Mouse (Mus musculus) CD8-positive naive resting alpha-beta T cell, adult 2 months (primary cell): ENCODE measurements around the gene Prpf8.
A peak's percentile ranks its signal among the peaks of the same experiment; 100 is the strongest.

Experiments used
- DNase-seq, 2 experiments: peaks; one replicate each; pipeline ENCODE4 v3.0.0; 2022; ENCODE audit warnings: low read depth in 2 of 2, low spot score in 2 of 2

Prpf8 gene

DNA sequence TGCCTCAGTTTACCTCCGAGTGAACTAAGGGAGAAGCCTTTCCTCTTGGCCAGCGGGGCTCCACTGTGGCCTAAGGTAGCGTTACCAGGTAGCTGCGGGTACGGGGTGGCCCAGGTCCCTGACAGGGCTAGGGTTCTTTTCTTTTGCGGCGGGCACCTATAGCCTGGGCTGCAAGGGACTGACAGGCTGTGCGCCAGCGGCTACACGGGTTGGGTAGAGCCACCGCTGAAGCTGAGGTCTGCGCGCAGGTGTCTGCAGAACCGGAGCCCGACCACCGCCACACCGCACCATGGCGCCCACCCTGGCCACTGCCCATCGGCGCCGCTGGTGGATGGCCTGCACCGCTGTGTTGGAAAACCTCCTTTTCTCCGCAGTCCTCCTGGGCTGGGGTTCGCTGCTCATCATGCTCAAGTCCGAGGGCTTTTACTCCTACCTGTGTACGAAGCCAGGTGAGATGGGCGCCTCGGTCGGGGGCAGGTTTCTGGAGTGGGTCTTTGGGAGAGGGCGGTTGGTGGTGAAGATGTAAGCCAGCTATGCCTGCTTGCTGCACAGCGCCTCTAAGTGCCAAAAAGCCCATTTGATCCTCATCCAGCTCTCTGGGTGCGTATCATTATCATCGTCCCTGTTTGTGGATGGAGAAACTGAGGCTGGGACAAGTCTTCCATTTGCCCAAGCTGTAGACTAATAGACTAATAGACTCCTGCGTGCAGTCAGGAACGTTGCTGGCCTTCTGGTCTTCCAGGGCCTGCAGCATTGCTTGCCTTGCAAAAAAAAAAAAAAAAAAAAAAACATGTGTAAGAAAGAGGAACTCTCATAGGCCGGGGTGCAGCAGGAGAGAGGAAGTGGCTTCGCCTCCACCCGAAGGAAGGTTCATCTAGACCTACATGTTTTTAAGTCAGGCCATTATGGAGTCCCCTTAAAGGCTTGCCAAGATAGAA lies 46.0 kb downstream of the Prpf8 start:
- peak; percentile 14 to 33 for DNase-seq

DNA sequence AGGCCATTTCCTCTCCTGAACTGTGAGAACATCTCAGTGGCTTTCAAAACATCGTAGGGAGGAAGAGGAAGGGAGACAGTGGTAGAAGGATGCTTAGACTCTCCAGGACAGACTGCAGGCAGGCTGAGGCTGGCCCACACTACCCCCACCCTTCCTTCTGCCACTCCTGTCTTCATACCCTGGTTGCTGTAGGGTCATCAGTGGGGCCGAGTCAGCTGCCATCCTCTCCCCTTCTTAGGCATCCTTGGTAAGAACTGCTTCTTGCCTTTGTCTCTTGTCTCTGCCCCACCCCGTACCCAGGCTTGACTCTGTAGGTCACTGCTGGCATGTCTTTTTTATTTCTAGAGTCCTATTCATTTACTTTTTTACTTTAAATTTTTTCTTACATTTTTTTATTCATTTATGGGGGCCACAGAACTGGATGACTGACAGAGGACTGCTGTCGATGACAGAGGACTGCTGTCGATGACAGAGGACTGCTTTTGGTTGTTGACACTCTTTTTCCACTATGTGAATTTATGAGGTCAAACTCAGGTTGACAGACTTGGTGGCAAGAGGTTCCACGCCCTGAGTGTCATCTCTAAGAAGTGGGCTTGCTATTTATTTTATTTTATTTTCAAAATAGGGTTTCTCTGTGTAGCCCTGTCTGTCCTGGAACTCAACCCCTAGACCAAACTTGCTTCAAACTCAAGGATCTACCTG lies 46.8 kb downstream of the Prpf8 start:
- DNase-seq = no peak

DNA sequence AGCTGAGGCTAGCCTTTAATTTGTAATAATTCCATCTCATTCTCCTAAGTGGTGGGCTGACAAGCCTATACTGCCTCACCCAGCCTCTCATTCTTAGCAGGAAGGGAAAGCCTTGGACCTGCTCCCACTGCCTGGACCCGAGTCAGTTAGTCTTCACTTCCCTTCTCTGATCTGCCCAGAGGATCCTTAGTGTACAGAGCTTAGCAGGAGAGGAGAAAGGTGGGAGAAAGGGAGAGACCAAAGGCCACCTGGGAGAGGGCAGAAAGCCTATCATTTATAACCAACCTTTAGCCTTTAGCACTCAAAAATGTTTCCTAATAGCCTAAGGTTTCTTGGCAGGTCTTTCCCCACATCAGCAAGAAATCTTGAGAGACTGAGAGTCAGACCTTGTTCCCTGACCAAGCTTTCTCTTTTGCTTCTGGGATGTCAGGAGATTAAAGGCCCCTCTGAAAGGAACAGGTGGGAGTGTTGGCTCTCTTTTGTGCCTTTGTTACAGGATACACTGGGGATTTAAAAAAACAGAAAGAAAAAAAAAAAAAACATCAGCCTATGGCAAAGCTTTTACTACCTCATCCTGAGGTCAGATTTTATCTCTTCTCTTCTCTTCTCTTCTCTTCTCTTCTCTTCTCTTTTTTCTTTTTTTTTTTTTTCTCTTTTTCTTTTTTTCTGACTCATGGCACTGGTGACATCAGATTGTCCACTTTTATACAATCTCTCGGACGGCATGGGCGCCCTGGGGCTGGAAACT lies 47.8 kb downstream of the Prpf8 start:
- no peak for DNase-seq

DNA sequence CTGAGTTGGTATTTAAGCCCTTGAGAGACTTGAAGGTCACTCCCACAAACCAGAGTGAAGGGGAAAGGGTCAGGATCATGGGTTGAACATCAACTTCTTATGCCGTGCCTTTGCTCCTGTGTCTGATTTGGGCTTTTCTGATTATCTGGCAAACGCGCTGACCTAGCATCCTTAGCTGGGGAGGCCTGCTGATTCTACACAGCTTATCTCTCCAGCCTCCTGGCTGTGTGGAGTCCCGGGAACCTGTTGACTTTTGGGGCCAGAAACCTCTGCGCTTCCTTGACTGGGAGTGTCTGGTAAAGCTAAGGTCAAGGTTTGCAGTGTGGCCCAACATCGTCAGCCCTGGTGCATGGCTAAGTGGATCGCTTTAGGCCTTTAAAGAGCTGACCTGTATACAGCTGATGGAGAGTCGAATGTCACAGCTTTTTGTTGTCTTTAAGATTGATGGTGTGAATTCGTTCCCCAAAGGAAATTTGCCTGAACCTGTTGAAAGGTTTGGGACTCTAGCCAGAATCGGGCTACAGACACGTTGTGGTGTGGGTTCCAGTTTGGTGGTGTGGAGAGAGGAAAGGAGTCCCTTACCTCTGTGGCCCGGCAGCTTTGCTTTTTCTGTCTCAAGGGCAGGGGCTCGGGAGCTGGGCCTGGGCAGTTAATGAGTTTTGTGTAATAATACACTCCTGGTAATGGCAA lies 48.6 kb downstream of the Prpf8 start:
- DNase-seq = no peak

DNA sequence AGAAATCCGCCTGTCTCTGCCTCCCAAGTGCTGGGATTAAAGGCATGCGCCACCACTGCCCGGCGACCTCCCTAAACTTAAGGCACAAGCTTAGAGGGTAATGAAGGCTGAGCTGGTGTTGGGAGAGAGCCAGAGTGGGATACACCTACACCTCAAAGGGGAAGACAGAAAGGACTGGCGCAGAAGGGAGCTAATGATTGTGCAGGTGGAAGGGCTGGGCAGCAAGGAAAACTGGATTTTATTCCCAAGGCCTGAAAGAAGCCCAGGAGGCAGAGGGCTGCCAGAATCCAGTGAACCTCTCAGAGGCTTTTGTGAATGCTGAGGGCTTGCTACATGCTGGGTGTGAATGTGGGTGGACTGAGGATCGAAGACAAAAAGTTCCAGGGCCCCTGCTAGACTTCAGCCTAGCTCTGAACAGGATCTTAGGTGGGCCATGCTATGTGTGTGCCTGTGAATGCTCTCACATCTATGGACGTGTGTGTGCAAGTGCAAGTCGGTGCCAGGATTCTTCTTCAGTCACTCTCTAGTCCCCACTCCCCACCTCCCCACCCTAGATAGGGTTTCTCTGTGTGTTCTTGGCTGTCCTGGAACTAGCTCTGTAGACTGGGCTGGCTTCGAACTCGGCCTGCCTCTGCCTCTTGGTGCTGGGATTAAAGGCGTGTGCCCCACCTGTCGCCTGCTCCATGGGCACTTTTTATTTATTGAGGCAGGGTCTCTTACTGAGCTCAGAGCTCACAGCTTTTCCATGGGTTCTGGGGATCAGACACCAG lies 49.8 kb downstream of the Prpf8 start:
- DNase-seq = no peak

DNA sequence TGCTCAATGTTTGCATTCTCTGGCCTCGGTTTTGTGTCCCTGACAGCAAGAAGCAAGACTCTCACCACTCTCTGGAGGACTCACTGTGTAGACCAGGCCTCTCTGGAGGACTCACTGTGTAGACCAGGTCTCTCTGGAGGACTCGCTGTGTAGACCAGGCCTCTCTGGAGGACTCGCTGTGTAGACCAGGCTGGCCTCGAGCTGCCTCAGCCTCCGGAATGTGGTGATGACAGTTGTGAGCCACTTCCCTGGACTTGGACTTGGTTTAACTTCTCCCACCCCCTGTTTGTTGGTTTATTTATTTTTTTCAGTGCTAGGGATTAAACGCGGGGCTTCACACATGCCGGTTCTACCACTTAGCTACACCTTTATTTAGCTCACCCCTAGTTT lies 50.4 kb downstream of the Prpf8 start:
- DNase-seq = no peak

DNA sequence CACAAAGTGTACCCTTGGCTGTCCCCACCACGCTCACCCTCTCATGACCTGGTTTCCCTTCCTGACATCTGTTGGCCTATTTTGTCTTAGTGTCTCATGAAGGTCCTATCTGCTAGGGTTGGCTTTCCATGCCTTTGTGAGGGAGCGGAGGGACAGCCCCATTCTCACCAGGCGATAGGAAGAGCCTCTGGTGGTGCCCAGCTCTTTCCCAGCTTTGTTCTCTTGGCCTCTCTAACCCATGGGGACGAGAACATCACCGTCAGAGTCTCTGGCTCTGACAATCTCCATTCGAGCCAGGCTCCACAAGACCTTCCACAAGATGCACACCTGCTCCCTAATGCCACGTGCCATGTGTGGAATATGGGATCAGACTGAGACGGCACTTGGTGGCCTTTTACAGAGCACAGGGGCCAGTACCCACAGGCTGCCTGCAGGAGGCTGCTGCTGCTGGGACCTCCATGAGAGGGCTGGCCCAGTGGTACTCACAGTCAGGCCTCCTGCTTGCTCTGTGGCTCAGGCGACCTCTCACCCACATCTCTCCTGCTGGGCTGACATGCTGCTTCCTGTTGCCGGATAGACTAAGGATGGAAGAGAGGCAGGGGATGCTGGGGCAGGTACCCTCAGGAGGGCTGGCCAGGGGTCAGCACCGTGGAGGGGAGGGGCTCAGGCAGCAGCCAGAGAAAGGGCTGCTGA lies 51.0 kb downstream of the Prpf8 start:
- peak in 1 of 2 experiments; percentile 33 for DNase-seq

DNA sequence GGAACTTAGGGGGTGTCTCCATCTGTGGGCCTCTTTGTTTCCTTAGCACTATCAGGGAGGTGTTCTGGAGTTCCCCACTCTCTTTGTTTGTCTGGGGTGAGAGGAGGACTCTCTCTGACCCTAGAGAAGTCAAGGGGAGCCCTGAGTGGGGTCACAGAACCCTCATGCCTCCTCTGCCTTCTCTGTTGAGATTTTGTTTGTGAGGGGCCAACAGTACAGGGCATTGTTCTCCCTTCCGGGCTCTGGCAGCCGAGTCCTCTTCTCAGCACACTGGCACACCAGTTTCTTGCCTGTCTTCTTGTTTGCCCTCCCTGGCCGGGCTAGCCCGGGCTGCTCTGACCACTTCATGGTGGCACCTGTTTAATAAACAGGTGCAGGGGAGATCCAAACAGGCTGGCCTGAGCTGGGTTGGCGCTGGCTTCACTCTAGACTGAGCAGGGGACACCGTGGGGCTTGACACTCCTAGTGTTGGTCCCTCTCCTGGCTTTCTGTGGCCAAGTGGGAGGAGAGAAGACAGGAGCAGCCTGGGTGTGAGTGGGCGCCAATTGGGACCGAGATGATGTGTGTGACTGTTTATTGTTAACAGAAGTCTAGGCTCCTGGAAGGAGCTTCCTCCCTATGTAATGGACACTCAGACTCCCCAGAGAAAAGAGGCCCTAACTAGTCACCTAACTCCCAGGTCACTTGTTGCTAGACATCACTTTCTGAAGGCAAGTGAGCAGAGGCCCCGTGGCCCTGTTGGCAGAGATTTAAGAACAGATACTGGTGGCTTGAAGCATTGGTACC lies 51.8 kb downstream of the Prpf8 start:
- no peak for DNase-seq

DNA sequence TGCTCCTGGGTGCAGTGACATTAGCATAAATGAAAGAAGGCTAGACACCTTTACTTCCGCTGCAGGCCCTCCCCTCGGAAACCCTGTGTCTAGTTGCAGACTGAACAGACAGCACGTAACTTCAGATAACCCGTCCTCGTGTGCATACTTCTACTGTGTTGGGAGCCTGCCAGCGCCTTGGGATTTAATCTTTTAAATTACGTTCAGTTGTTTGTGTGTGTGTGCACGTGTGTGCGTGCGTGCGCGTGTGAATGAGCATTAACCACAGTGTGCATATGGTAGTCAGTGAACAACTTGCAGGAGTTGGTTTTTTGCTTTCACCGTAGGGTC lies 52.3 kb downstream of the Prpf8 start:
- peak in 1 of 2 experiments; percentile 37 for DNase-seq

DNA sequence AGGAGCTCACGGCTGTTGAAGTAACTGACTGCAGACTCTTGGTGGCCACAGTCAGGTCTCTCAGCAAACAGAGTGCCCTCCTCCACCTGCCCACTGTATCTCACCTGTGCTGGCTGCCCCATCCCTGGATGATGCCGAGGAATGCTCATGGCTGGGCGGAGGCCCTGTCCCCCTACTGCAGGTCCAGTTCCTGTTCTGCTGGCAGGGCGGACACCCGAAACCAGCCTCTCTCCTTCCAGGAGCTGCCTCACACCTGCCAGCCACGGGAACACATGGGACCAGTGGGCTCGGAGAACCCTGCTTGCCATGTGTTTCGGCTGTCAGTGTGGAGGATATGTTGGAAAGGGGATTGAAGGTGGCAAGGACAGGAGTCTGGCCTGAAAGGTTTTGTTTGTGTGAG lies 53.6 kb downstream of the Prpf8 start:
- DNase-seq = no peak

DNA sequence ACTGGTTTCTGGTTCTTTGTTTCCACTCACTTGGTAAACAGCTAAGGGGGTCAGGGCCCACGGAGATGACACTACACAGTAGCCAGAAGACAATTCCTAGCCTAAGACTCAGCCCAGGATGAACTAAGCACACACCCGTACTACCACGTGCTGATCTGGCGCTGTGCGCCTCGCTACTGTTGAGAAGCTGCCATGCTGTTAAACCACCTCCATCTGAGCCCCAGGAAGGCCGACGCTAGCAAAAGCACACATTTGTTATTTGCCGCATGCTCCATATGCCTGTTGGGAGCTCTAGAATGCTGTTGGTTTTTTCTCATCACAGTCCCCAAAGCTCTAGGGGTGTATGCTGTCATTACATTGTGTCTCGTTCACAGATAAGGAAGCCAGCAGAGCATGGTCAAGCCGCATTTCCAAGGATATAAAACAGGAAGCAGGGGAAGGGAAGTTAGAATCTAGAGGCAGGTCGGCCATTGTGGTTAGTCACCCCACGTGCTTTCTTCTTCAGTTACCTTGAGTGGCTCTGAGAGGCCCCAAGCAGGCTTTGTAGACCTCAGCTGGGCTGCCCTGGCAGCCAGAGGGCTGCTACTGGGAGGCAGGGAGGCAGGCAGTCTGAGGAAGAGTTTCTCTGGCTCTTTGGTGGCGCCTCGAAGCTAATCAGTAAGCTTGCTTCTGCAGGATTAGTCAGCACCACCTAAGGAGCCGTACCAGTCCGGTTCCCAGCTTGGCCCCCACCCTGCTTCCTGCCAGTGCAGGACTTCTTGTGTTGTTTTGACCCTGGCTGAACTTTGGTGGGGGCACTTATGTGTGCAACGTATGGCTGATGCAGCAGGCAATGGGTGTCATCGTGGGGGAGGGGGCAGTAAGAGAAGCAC lies 54.3 kb downstream of the Prpf8 start:
- no peak for DNase-seq

DNA sequence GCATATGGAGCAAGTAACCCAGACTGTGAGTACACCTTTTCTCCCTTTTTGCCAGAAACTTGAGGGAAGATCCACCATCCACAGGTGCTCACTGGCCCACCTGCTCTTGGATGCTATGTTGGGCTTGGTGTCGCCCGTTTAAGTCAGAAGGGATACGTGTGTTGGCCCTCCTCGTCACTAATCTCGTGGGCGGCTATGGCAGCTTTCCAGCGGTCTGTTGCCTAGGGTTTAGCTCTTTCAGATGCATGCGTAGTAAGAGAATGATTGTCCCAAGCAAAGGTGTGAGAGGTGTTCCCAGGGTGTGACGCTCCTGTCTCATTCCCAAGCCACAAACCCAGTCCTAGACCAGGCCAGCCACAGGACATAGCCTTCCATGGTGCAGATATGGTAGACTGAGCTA lies 58.1 kb downstream of the Prpf8 start:
- no peak for DNase-seq

DNA sequence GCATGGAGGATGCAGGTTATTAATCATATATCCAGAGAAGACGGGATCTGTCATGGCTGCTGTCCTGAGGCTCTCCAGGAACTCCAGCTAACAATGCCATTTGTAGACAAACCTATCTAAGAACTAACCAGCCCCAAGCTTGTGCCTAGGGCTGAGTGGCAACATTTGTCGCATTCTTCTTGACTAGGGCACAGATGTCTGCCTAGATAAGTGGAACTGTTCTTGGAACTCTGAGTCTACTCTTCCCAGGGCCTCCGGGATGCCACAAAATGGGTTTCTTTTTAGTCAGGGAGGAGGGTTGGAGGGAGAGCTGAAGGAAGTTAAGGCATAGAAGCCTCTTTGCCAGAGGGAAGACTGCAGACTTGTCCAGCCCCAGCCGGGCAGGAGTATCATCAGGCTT lies 59.4 kb downstream of the Prpf8 start:
- no peak for DNase-seq

DNA sequence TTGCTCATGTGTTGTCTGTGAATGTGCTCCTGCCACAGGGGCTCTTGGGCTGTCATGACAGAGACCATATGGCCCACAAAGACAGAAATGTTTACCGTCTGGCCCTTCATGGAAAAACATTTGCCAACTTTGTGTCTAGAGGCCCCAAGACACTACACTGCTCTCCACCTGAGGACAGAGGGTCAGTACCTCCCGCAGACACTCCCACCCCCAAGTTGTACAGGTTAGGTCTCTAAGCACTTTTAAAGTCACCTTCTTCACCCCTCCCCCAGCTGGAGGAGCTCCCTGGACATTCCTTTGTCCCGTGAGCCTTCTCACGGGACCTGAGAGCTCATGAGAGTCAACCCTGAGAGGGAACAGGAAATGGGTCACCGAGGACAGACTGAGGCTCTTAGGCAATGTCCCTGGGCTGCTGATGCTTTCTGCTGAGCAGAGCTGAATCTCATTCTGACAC lies 63.1 kb downstream of the Prpf8 start:
- DNase-seq = no peak

DNA sequence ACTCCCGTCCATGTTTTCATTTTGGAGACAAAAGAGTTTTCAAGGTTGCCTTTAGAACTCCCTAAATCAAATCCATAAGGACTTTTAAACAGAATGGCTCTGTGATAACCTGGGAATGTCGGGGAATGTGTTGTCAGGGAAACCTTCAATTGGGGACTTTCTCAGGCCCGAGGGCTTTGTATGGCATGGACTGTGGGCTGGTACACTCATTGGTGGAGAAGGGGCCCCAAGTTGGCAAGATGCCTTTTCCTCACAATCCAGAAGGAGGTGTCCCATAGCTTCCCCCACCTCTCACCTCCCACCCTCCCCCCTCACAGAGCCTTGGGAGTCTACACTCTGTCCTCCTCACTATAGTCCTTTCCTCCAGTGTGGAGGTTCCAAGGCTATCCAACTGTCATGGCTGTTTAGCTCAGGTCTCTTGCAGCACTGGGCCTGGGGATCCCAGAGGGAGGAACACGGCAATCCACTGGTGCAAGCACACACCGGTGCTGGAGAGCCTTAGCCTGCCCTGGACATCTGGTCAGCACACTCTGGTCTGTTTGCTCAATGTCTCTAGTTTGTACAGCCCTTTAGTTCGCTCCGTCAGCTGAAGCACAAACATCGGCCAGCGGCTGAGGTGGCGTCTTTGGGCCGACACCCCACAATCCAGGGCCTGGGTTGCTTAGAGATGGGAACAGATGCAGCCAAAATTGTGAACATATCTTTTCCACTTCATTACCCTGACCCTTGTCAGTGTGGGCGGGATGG lies 63.8 kb downstream of the Prpf8 start:
- DNase-seq = no peak

DNA sequence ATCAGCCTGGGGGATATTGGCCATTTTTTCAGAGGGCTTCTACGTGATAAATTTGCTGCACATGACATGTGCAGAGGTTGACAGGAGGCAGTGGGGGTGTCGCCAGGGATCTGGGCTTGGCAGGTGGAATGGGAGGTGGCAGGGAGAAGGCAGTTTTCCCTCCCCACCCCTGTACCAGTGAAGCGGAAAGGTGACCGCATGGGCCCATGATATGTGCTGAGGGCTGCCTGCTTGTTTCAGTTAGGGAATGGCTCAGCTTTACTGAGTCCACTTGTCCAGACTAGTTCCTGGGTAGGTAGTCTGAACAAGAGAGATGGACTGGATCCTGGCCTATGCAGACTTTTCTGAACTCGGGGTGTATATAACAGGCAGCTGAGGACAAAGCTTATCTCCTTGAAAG lies 64.7 kb downstream of the Prpf8 start:
- DNase-seq = no peak

DNA sequence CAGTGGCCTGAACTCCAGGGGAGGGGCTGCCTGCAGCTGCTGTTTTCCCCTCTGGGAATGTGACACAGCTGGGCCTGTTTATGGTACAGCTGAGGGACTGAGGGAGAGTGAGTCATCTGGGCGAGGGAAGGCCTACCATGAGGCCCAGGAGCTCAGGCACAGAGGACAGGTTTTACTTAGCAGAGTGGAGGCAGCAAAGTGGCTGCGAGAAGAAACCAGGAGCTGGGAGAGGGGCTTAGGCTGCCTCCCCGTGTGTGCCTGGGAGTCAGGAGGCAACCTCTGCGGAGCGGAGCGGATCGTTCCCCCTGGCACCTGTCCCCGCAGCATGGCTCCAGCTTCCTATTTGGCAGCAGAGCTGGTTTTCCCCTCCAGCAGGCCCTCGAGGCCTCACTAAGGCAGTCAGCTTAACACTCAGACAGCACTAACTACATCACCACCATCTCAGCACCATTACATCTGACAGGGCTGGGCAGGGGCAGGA lies 65.4 kb downstream of the Prpf8 start:
- no peak for DNase-seq
